Mouse (Mus musculus): ENCODE data around the gene Nrd1. TPM values are rescaled to one million over a fixed set of nuclear protein-coding genes. Genes with fewer than 3 reads are reported as not detected.
A peak's percentile ranks its signal among the peaks of the same experiment; 100 is the strongest.

Nrd1 gene
- total RNA-seq (2014; rRNA removed) (63.8 and 64.6 TPM in 2 replicates), polyA plus RNA-seq (2015; fragmentation: Nextera tagmentation; extraction: Ambion mirVana) (46.0 and 61.4 TPM in 2 replicates)

DNA sequence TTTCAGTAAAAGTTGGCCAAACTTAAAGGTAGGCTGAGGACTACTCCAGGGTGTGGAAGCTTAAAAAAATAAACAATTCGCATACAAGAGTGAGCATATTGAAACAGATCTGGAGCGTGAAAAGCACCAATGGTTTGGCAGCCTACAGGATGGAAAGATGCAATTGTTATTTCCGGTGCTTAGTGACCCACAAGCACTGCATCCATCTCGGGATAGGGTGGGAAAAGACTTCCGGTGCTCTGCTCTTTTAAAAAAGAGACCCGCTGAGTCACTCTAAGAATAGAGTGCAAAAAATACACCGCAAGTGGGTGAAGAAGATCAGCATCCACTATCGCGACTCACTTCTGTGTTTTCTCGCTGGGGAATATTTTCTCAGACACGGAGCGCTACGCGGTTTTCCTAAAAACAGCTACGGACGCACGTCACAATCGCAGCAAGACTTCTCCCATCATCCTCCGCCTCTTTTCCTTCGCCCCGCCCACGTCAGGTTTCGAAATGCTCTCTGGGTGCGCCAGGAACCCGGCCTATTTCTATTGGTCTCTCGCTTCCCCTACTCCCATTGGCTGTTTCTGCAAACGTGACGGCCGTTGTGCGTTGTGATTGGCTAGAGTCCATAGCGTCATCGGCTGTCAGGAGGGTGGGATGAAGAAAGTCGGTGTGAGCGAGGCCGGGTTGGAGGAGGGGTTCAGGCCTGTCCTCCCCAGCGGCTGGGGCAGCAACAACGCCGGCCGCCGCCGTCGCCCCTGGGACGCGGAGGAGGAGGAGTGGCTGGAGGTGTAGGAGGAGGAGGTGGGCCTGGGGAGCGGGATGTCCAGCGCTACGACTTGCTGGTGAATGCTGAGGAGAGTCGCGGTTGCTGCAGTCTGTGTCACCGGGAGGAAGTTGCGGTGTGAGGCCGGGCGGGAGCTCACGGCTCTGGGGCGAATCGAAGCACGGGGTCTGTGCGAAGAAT lies at the start of gene Nrd1:
Nrd1 (plus strand) TSS at position 657 of the 952 bp plus-strand sequence.
- Histone ChIP-seq H3K4me2 (ENCODE audit: low read depth, low read length, poor library complexity, severe bottlenecking) (peak within 1 kb of the TSS; percentile 76), H3K9ac (replicated peaks; ENCODE audit: low read length, poor library complexity, severe bottlenecking) (peak within 1 kb of the TSS; percentile 75), H3K27me3 (ENCODE audit: insufficient read depth, low read length) (no peaks in the 10 kb centered on the region), H3K4me1 (ENCODE audit: insufficient read depth, low read length) (peaks cover 13% of the 10 kb centered on the region), H3K9me3 (ENCODE audit: low read length) (no peaks in the 10 kb centered on the region), H3K27ac (ENCODE audit: low read depth, low read length) (peak within 1 kb of the TSS; percentile 91), H3K4me3 (ENCODE audit: low read depth, low read length) (peak within 1 kb of the TSS; percentile 80), H3K36me3 (ENCODE audit: insufficient read depth, low read length) (peaks cover 2% of the 10 kb centered on the region; the same call in 1 of the 2 replicates)
- under 1% methylated on average over 58 of the region's 58 CpGs for WGBS
- peak; percentile 100 for ATAC-seq (ENCODE audit: low FRiP score)
- DNase-seq (ENCODE audit: low spot score) = peak; percentile 99
- no peak for TF ChIP-seq CTCF (IDR thresholded peaks at IDR 0.05)

- no peak for TF ChIP-seq CTCF (IDR thresholded peaks at IDR 0.05)
- Histone ChIP-seq H3K4me2 (ENCODE audit: low read depth, low read length, poor library complexity, severe bottlenecking) (no peak overlapping the region), H3K36me3 (ENCODE audit: insufficient read depth, low read length) (no peaks in the 10 kb centered on the region), H3K9me3 (ENCODE audit: low read length) (no peaks in the 10 kb centered on the region), H3K4me3 (ENCODE audit: low read depth, low read length) (no peak overlapping the region), H3K9ac (replicated peaks; ENCODE audit: low read length, poor library complexity, severe bottlenecking) (no peak overlapping the region), H3K4me1 (ENCODE audit: insufficient read depth, low read length) (no peaks in the 10 kb centered on the region), H3K27me3 (ENCODE audit: insufficient read depth, low read length) (no peaks in the 10 kb centered on the region), H3K27ac (ENCODE audit: low read depth, low read length) (no peak overlapping the region)
- no peak for DNase-seq (ENCODE audit: low spot score)
- no peak for ATAC-seq (ENCODE audit: low FRiP score)
- 88% methylated on average over 4 of the region's 4 CpGs for WGBS
Observed at GRCm38 (mm10) chr4:108951663-108952062, 48.8 kb upstream of the Nrd1 start.

GRCm38 (mm10) chr4:108959696-108960095 lies 40.8 kb upstream of the Nrd1 start:
- no peak for TF ChIP-seq CTCF (IDR thresholded peaks at IDR 0.05)

GRCm38 (mm10) chr4:108960619-108961460 lies 39.6 kb upstream of the Nrd1 start:
- Histone ChIP-seq H3K4me1 (ENCODE audit: insufficient read depth, low read length) (no peaks in the 10 kb centered on the region), H3K9me3 (ENCODE audit: low read length) (no peaks in the 10 kb centered on the region), H3K36me3 (ENCODE audit: insufficient read depth, low read length) (no peaks in the 10 kb centered on the region), H3K4me3 (ENCODE audit: low read depth, low read length) (no peak overlapping the region), H3K4me2 (ENCODE audit: low read depth, low read length, poor library complexity, severe bottlenecking) (no peak overlapping the region), H3K27ac (ENCODE audit: low read depth, low read length) (no peak overlapping the region), H3K27me3 (ENCODE audit: insufficient read depth, low read length) (no peaks in the 10 kb centered on the region), H3K9ac (replicated peaks; ENCODE audit: low read length, poor library complexity, severe bottlenecking) (no peak overlapping the region)
- TF ChIP-seq CTCF (IDR thresholded peaks at IDR 0.05) = no peak
- ATAC-seq (ENCODE audit: low FRiP score) (no peak), DNase-seq (ENCODE audit: low spot score) (no peak)
- 81% methylated on average over 4 of the region's 4 CpGs for WGBS

More at GRCm38 (mm10) chr4:108959696-108960095, 40.8 kb upstream of the Nrd1 start:
- H3K27ac ChIP-seq (ENCODE audit: low read depth, low read length) = no peak overlapping the region
- H3K36me3 ChIP-seq (ENCODE audit: insufficient read depth, low read length) = no peaks in the 10 kb centered on the region
- H3K4me3 ChIP-seq (ENCODE audit: low read depth, low read length) = no peak overlapping the region
- H3K4me2 ChIP-seq (ENCODE audit: low read depth, low read length, poor library complexity, severe bottlenecking) = no peak overlapping the region
- no peaks in the 10 kb centered on the region for H3K4me1 ChIP-seq (ENCODE audit: insufficient read depth, low read length)
- WGBS = 87% methylated on average over 3 of the region's 3 CpGs
- no peak overlapping the region for H3K9ac ChIP-seq (replicated peaks; ENCODE audit: low read length, poor library complexity, severe bottlenecking)
- no peaks in the 10 kb centered on the region for H3K9me3 ChIP-seq (ENCODE audit: low read length)
- H3K27me3 ChIP-seq (ENCODE audit: insufficient read depth, low read length) = no peaks in the 10 kb centered on the region
- no peak for DNase-seq (ENCODE audit: low spot score)
- ATAC-seq (ENCODE audit: low FRiP score) = no peak

DNA sequence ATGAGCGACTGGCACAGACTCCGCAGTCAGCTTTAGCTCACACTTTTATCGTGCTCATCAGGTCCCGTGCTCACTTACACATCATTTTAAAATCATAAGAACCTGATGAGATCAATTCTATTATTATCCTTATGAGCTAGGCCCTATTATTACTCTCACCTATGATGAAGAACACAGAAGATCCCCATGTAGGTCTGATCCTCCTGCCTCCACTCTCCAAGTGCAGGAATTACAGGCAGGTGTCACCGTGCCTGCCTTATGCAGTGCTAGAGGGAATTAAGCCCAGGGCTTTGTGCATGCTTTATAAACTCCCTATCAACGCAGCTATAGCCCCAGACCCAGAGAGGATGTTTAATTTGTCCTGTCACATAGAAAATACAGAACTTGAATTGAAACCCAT lies 37.4 kb upstream of the Nrd1 start:
- no peaks in the 10 kb centered on the region for H3K27me3 ChIP-seq (ENCODE audit: insufficient read depth, low read length)
- H3K4me1 ChIP-seq (ENCODE audit: insufficient read depth, low read length) = no peaks in the 10 kb centered on the region
- H3K36me3 ChIP-seq (ENCODE audit: insufficient read depth, low read length) = no peaks in the 10 kb centered on the region
- no peaks in the 10 kb centered on the region for H3K9me3 ChIP-seq (ENCODE audit: low read length)
- no peak for TF ChIP-seq CTCF (IDR thresholded peaks at IDR 0.05)
- H3K9ac ChIP-seq (replicated peaks; ENCODE audit: low read length, poor library complexity, severe bottlenecking) = no peak overlapping the region
- H3K4me2 ChIP-seq (ENCODE audit: low read depth, low read length, poor library complexity, severe bottlenecking) = no peak overlapping the region
- no peak overlapping the region for H3K4me3 ChIP-seq (ENCODE audit: low read depth, low read length)
- ATAC-seq (ENCODE audit: low FRiP score) = no peak
- DNase-seq (ENCODE audit: low spot score) = no peak
- no peak overlapping the region for H3K27ac ChIP-seq (ENCODE audit: low read depth, low read length)
- 79% methylated on average over 6 of the region's 6 CpGs for WGBS
